Mouse (Mus musculus) heart, adult 2 months (tissue): ENCODE measurements at regions not wholly inside any gene's neighbourhood (a gene's known extent, or its start where the extent isn't known, plus 50 kb on each side); places are given as distances from the start of the nearest gene placed in this dataset.

ENCODE experiments used
- DNase-seq, 2 experiments: peaks; one replicate each; pipeline ENCODE4 v3.0.0; 2021
- H3K27ac ChIP-seq: fragments of 200-600 bp; 2 replicates; pipeline ENCODE4 v1.8.1; 2022
- H3K27me3 ChIP-seq: fragments of 200-500 bp; 2 replicates; pipeline ENCODE4 v1.6.1; 2012; ENCODE audit warnings: mild to moderate bottlenecking, low read length, inconsistent platforms, mixed read lengths; ENCODE audit not compliant: control insufficient read depth, insufficient read depth
- H3K36me3 ChIP-seq: fragments of 200-500 bp; 2 replicates; pipeline ENCODE4 v1.6.1; 2012; ENCODE audit warnings: low read length, inconsistent platforms; ENCODE audit not compliant: control insufficient read depth, insufficient read depth
- H3K4me1 ChIP-seq: fragments of 200-500 bp; 2 replicates; pipeline ENCODE4 v1.6.1; 2011; ENCODE audit warnings: low read length; ENCODE audit not compliant: control insufficient read depth, insufficient read depth
- H3K4me3 ChIP-seq: fragments of 200-600 bp; 2 replicates; pipeline ENCODE4 v1.8.1; 2022
- H3K79me2 ChIP-seq: fragments of 200-500 bp; replicated peaks from 2 replicates; pipeline ENCODE4 v1.6.1; 2012; ENCODE audit warnings: mild to moderate bottlenecking, inconsistent platforms, low read length, moderate library complexity, mixed read lengths; ENCODE audit not compliant: control insufficient read depth, insufficient read depth
- H3K9ac ChIP-seq: fragments of 200-500 bp; 2 replicates; pipeline ENCODE4 v1.6.1; 2012; ENCODE audit warnings: low read depth, mild to moderate bottlenecking, control low read depth, inconsistent platforms, low read length, mixed read lengths
- CTCF ChIP-seq: fragments of 200-600 bp; IDR thresholded peaks from 2 replicates; pipeline ENCODE4 v1.8.1; 2022; ENCODE audit warnings: antibody characterized with exemption, mild to moderate bottlenecking, moderate library complexity
- EP300 ChIP-seq: fragments of 200-500 bp; IDR thresholded peaks from 2 replicates; pipeline ENCODE4 v1.6.1; 2011; ENCODE audit warnings: low read depth, low read length, control low read depth; ENCODE audit not compliant: insufficient read depth
- POLR2A ChIP-seq: fragments of 200-500 bp; IDR thresholded peaks from 2 replicates; pipeline ENCODE4 v1.6.1; 2011; ENCODE audit warnings: mild to moderate bottlenecking, low read depth, low read length, control low read depth; ENCODE audit not compliant: insufficient read depth
- WGBS: fragments of 180-500 bp; shearing (Covaris S2); methylation state at CpG from one replicate; pipeline ENCODE4 v1.1.7; 2018; 5-methylcytosine and 5-hydroxymethylcytosine counted together
- intact Hi-C: fragments of 180-260 bp; cut with DNase I; formaldehyde crosslinking; loops from one replicate; pipeline ENCODE4 v1.15.1; 2025

DNA sequence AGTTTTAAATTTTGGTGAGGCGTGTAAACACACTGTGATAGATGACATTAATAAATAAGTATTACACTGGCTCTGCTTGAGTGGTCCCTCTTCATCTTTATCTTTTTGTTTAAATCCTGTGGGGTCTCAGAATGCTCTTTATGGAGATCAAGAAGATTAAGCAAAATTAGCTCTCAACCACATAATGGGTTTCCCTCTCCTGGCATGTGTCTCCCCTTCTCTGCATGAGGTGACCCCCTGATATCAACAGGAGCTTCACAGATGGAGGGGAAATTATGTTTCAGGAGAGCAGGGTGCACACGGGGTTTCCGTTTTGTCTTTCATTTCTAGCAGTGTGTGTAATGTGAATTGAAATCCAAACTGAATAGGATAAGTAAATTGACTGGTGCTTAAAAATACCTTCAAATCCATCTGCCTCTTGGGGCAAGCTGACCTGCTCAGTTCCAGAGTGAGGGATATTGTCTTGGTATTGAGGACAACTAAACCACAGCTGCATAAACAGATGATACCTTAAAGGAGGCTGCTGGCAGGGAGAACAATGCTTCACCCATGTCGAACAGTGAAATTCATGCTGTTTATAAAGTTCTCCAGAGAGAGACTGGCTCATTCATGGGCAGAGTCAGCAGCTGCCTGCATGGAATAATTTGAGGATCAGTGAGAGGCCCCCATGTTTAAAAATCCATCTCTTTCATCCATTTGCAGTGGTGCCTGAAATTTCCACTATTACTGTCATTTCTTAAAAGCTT, 518.3 kb upstream of the Nr2f1 start:
- H3K9ac ChIP-seq, result no peak overlapping the region
- no peak overlapping the region for H3K27ac ChIP-seq
- no peaks in the 10 kb centered on the region for H3K27me3 ChIP-seq
- 73% methylated on average over 4 of the region's 4 CpGs for WGBS
- H3K4me1 ChIP-seq, result no peaks in the 10 kb centered on the region
- H3K4me3 ChIP-seq, result no peak overlapping the region
- no peak for DNase-seq
- no peaks in the 10 kb centered on the region for H3K36me3 ChIP-seq
- H3K79me2 ChIP-seq, result no peaks in the 10 kb centered on the region
- no peak for TF ChIP-seq POLR2A
- TF ChIP-seq EP300, result no peak
- TF ChIP-seq CTCF, result no peak
- intact Hi-C loops, result no loop called here

DNA sequence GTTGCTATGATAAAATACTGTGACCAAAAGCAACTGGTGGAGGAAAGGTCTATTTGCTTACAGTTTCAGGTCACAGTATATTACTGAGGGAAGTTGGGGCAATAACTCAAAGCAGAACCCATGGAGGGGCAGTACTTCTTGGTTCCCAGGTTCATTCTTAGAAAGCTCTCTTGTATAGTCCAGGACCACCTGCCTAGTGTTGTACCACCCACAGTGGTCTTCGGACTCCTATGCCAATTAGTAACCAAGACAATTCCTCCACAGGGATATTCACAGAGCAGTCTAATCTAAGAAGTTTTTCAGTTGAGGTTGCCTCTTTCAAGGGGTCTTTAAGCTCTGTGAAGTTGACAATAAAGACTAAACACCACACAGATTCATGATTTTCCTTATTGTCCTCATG, 517.6 kb upstream of the Nr2f1 start:
- DNase-seq, result no peak
- Histone ChIP-seq H3K4me1 (no peaks in the 10 kb centered on the region), H3K27me3 (no peaks in the 10 kb centered on the region), H3K9ac (no peak overlapping the region), H3K36me3 (no peaks in the 10 kb centered on the region), H3K4me3 (no peak overlapping the region), H3K79me2 (no peaks in the 10 kb centered on the region), H3K27ac (no peak overlapping the region)
- intact Hi-C loops, result no loop called here
- WGBS, result 82% methylated on average over 1 of the region's 1 CpGs
- TF ChIP-seq POLR2A (no peak), CTCF (no peak), EP300 (no peak)

DNA sequence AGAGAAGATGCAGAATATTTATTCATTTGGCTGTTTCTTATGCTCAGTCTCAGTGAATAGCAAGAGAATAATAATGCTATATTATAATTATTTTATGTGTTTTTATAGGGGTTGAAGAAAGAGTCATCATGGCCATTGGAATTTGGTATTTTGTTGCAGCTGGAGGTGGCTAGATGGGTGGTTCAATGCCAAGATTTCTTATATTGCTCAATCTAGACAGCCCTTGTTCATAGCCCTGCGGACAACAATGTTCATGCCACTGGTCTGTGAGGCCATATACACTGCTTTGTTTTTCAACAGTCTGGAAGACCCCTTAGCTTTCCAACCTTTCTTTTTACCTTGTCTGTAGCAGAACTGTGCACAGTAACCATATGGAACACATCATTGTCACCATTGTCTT, 505.1 kb upstream of the Nr2f1 start:
- Histone ChIP-seq H3K27ac (no peak overlapping the region), H3K9ac (no peak overlapping the region), H3K79me2 (no peaks in the 10 kb centered on the region), H3K27me3 (no peaks in the 10 kb centered on the region), H3K4me3 (no peak overlapping the region), H3K36me3 (no peaks in the 10 kb centered on the region), H3K4me1 (no peaks in the 10 kb centered on the region)
- intact Hi-C loops, result no loop called here
- DNase-seq, result no peak
- TF ChIP-seq CTCF (no peak), EP300 (no peak), POLR2A (no peak)
- 86% methylated on average over 1 of the region's 1 CpGs for WGBS

DNA sequence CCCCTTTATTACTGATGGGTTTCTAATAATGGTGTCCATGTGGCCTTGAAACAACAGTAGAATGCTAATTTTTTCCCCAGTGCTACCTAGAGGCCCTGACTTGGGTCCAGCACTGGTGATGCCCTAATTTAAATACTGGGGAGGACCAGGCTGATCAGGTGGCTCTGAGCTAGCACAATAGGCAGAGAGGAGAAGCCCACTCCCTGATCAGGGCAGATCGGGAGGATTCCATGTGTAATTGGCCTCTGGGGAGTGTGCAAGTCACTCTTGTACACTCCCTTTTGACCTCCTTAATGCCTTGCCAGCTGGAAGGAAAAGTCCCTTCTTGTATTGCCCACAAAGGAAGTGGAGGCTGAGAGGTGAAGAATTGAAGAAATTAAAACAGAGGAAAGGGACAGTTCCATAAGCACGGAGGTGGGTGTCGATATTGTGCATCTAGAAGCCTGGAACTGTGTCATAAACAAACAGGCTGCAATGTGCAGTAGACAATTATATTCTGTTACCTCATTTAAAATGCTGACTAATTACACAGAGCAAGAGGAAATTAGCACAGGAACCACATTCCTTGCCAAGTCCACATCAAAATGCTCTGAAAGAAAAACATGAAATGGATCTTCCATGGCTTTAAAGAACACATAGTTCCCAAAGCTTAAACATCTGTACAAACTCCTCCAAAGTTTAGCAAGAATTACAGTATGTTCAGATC, 498.4 kb upstream of the Nr2f1 start:
- Histone ChIP-seq H3K79me2 (no peaks in the 10 kb centered on the region), H3K36me3 (no peaks in the 10 kb centered on the region), H3K4me1 (no peaks in the 10 kb centered on the region), H3K4me3 (no peak overlapping the region), H3K9ac (no peak overlapping the region), H3K27ac (no peak overlapping the region), H3K27me3 (no peaks in the 10 kb centered on the region)
- 40% methylated on average over 3 of the region's 3 CpGs for WGBS
- no peak for TF ChIP-seq EP300
- TF ChIP-seq CTCF, result no peak
- TF ChIP-seq POLR2A, result no peak
- no peak for DNase-seq
- intact Hi-C loops, result no loop called here

- no peaks in the 10 kb centered on the region for H3K79me2 ChIP-seq
- no peak overlapping the region for H3K9ac ChIP-seq
- no peak for TF ChIP-seq EP300
- TF ChIP-seq POLR2A, result no peak
- TF ChIP-seq CTCF, result no peak
- H3K4me3 ChIP-seq, result no peak overlapping the region
- H3K27me3 ChIP-seq, result no peaks in the 10 kb centered on the region
- 29% methylated on average over 4 of the region's 4 CpGs for WGBS
- no peak overlapping the region for H3K27ac ChIP-seq
- H3K36me3 ChIP-seq, result no peaks in the 10 kb centered on the region
- DNase-seq, result peak in 1 of 2 experiments; percentile 3
- intact Hi-C loops, result no loop called here
- no peaks in the 10 kb centered on the region for H3K4me1 ChIP-seq
Measured at GRCm38 (mm10) chr13:78679255-78679895, 479.8 kb upstream of the Nr2f1 start.

DNA sequence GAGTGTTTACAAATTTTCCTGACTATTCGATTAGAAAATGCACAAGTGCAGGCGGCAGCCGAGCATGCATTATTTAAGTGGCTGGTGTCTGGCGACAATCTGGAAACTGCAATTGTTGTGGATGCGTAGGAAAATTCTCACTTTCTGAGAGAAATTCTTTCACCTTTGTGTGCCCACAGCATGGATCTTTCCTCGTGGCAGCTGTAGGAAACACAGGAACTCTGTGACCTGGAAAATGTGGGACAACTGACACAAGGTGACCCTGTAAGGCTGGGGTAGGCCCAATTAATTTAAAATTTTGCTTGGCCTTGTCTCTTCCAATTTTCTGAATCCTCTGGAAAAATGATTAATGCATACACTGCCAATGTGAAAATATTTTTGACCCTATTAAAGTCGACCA, 478.7 kb upstream of the Nr2f1 start:
- Histone ChIP-seq H3K4me3 (no peak overlapping the region), H3K9ac (no peak overlapping the region), H3K36me3 (no peaks in the 10 kb centered on the region), H3K27me3 (no peaks in the 10 kb centered on the region), H3K79me2 (no peaks in the 10 kb centered on the region), H3K27ac (no peak overlapping the region), H3K4me1 (no peaks in the 10 kb centered on the region)
- intact Hi-C loops, result no loop called here
- whole genome bisulfite sequencing, result 81% methylated on average over 7 of the region's 7 CpGs
- no peak for DNase-seq
- no peak for TF ChIP-seq CTCF
- TF ChIP-seq EP300, result no peak
- no peak for TF ChIP-seq POLR2A
